Mouse (Mus musculus) embryonic fibroblast, embryonic 13.5 days (primary cell): ENCODE data around the gene Sec24a.

Experiments used
- CTCF ChIP-seq: IDR thresholded peaks from 2 replicates; pipeline ENCODE4 v1.5.1; 2011; ENCODE audit warnings: mild to moderate bottlenecking, control low read depth, low read length, moderate library complexity, borderline replicate concordance; ENCODE audit not compliant: insufficient read depth
- POLR2A ChIP-seq: IDR thresholded peaks from 2 replicates; pipeline ENCODE4 v1.6.1; 2011; ENCODE audit warnings: low read depth, mild to moderate bottlenecking, control low read depth, low read length, moderate library complexity

DNA sequence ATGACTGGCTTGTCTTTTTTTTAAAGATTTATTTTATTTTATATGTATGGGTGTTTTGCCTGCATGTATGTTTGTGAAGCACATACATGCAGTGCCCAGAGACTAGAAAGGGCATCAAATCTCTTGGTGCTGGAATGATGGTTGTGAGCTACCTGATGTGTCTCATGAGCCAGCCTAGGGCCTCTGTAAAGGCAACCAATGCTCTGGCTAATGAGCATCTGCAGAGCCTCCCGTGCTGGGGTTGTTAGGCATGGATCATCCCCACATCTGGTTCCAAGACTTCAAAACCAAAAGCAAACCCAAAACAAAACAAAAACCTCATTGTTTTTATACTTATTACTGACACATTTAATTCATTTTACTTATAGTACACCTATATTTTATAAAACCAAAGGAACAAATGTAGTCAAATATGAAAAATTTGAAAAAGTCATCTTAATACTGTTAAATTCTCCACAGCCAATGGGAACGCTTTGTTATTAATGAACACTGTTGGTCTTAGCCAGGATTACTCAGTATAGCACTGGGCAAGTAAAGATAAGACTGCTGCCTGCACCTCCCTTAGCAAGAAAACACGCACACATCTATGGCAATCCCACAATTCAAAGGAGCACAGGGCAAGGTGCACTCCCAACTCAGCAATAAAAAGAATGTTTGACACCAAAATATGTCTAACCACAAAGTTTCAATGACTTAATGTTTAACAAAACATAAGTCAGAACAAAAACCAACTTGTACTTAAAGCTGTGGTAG, 24.6 kb downstream of the Sec24a start:
- TF ChIP-seq POLR2A (no peak), CTCF (no peak)
